Mouse (Mus musculus) embryonic facial prominence, embryonic 11.5 days (tissue): ENCODE measurements around the gene Bmp8b. TPM values are rescaled to one million over a fixed set of nuclear protein-coding genes. Genes with fewer than 3 reads are reported as not detected.

ENCODE experiments used
- ATAC-seq: fragments of 200-750 bp; cut with Nextera tagmentation; replicated peaks from 2 replicates; pipeline ENCODE4 v1.8.0; 2017; ENCODE audit warnings: low read depth; ENCODE audit not compliant: insufficient number of reproducible peaks, low FRiP score, low TSS enrichment
- DNase-seq: peaks from one replicate; pipeline ENCODE4 v3.0.0-alpha.2; 2015; ENCODE audit warnings: low spot score
- H3K27ac ChIP-seq: fragments of 300-500 bp; sonication (generic); replicated peaks from 2 replicates; pipeline ENCODE4 v1.5.1; 2014; ENCODE audit warnings: mild to moderate bottlenecking, low read depth, low read length, control low read depth
- H3K27me3 ChIP-seq: fragments of 300-500 bp; sonication (generic); 2 replicates; pipeline ENCODE4 v1.6.1; 2014; ENCODE audit warnings: mild to moderate bottlenecking, low read length, moderate library complexity, mixed read lengths; ENCODE audit not compliant: control insufficient read depth, insufficient read depth
- H3K36me3 ChIP-seq: fragments of 300-500 bp; sonication (generic); replicated peaks from 2 replicates; pipeline ENCODE4 v1.6.1; 2014; ENCODE audit warnings: low read depth, mild to moderate bottlenecking, low read length, moderate library complexity, mixed read lengths; ENCODE audit not compliant: control insufficient read depth, insufficient read depth
- H3K4me1 ChIP-seq: fragments of 300-500 bp; sonication (generic); 2 replicates; pipeline ENCODE4 v1.6.1; 2014; ENCODE audit warnings: low read length, mixed read lengths; ENCODE audit not compliant: control insufficient read depth, insufficient read depth
- H3K4me2 ChIP-seq: fragments of 300-500 bp; sonication (generic); 2 replicates; pipeline ENCODE4 v1.6.1; 2014; ENCODE audit warnings: low read depth, mild to moderate bottlenecking, control low read depth, low read length, moderate library complexity
- H3K4me3 ChIP-seq: fragments of 300-500 bp; sonication (generic); 2 replicates; pipeline ENCODE4 v1.5.1; 2014; ENCODE audit warnings: low read depth, low read length, control low read depth
- H3K9ac ChIP-seq: fragments of 300-500 bp; sonication (generic); replicated peaks from 2 replicates; pipeline ENCODE4 v1.6.1; 2014; ENCODE audit warnings: mild to moderate bottlenecking, control low read depth, low read length
- H3K9me3 ChIP-seq: fragments of 300-500 bp; sonication (generic); replicated peaks from 2 replicates; pipeline ENCODE4 v1.6.1; 2016; ENCODE audit warnings: mild to moderate bottlenecking, low read length, inconsistent platforms, mixed read lengths; ENCODE audit not compliant: control insufficient read depth
- WGBS: fragments of 180-500 bp; shearing (Covaris S2); extraction: QIAGEN DNeasy Blood & Tissue Kit; methylation state at CpG from one replicate; pipeline ENCODE4 v1.1.7; 2014; 5-methylcytosine and 5-hydroxymethylcytosine counted together
- polyA plus RNA-seq: library from polyadenylated mRNA; unstranded; fragments of >200 nt; fragmentation: Nextera tagmentation; extraction: Ambion mirVana; gene quantifications from 2 replicates; pipeline ENCODE4 v1.2.1, GENCODE M21; 2014

The Bmp8b gene
- polyA plus RNA-seq, result 0.31 and 0.84 TPM in 2 replicates

DNA sequence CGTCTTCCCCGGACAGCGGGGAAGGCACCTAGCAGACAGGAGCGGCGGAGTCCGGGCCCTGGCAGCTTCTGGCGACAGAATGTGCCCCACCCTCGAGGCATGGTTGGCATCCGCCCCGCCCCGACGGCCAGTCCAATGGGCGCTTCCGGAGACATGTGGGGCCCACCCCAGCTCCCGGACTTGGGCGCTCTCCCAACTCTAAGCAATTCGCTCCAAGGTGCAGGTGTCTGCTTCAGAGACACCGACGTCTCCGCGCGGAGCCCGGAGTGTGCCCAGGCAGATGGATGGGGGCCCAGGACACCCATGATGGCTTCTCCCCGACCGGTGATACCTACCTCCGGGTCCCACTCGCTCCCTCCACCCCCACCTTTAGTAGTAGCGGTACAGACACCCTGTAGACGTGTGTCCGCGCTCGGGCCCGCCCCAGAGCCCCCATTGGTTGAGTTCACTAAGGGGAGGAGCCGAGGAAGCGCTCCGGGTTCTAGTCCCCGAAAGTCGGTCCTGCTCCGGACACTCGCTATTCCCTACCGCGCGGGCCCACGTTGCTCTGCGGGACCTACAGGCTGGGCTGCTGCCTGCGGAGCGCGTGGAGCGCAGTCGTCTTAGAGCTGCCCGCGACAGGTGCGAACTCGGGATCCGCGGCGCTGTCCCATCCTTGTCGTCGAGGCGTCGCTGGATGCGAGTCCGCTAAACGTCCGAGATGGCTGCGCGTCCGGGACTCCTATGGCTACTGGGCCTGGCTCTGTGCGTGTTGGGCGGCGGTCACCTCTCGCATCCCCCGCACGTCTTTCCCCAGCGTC lies at the start of gene Bmp8b:
Bmp8b (plus strand) TSS at position 515 of the 800 bp plus-strand sequence.
- Histone ChIP-seq H3K4me1 (no peaks in the 10 kb centered on the region; the same call in 1 of the 2 replicates), H3K27ac (no peak within 1 kb of the TSS), H3K27me3 (peaks cover 24% of the 10 kb centered on the region), H3K9me3 (no peaks in the 10 kb centered on the region), H3K4me2 (peak within 1 kb of the TSS; percentile 36), H3K9ac (no peak within 1 kb of the TSS), H3K36me3 (no peaks in the 10 kb centered on the region), H3K4me3 (peak within 1 kb of the TSS; percentile 25)
- DNase-seq (no peak), ATAC-seq (no peak)
- WGBS, result 4% methylated on average over 75 of the region's 75 CpGs

DNA sequence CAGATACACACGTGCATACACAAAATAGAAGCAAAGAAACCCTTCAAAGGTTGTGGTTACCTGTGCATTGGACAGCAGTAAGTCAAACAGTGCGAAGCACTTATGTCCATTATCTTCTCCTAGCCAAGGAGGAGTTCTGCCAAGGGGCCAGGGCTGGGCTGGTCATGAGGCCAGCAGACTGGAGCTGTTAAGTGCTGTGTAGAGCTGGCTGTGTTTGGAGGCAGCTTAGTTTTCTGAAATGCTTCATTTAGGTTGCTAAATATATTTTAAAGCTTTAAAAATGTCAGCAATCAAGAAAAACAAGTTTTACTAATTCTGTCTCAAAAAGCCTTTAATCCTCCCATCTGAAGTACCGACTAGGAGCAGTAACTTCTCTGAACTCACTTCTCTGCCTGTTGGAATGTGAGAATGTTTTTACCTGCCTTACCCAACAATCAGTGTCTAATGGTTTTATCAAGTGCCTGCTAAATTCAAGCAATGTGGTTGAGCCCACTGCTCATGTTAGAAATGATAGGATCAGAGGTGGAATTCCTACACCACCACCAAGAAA lies 48.3 kb upstream of the Bmp8b start:
- Histone ChIP-seq H3K4me3 (no peak overlapping the region), H3K27me3 (no peaks in the 10 kb centered on the region), H3K27ac (no peak overlapping the region; the same call in 1 of the 2 replicates), H3K36me3 (peaks cover 5% of the 10 kb centered on the region), H3K4me2 (no peak overlapping the region), H3K9me3 (no peaks in the 10 kb centered on the region), H3K9ac (no peak overlapping the region), H3K4me1 (no peaks in the 10 kb centered on the region)
- DNase-seq (peak; percentile 30), ATAC-seq (no peak)
- WGBS, result 77% methylated on average over 3 of the region's 3 CpGs

DNA sequence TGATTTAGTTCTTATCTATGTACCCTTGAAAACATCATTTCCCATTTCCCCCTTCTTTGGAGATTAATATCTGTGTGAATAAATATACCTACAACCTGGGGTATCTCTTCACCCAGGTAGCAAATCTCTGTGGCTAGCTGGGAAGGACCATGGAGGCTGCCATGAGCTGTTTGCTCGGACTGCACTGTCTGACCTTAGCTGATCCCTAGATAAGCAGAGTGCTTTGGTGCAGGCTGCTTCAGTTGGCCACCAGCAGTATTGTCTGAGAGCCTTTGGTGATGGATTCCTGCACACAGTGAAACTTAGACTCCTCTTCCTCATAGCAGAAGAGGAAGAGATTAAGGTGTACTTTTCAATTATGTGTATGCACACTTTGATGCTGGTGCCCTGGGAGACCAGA lies 47.0 kb upstream of the Bmp8b start:
- no peak for DNase-seq
- Histone ChIP-seq H3K4me2 (no peak overlapping the region), H3K27ac (no peak overlapping the region), H3K27me3 (no peaks in the 10 kb centered on the region), H3K4me1 (no peaks in the 10 kb centered on the region), H3K36me3 (peaks cover 5% of the 10 kb centered on the region), H3K9ac (no peak overlapping the region), H3K4me3 (no peak overlapping the region), H3K9me3 (no peaks in the 10 kb centered on the region)
- ATAC-seq, result no peak
- WGBS, result 68% methylated on average over 1 of the region's 1 CpGs

DNA sequence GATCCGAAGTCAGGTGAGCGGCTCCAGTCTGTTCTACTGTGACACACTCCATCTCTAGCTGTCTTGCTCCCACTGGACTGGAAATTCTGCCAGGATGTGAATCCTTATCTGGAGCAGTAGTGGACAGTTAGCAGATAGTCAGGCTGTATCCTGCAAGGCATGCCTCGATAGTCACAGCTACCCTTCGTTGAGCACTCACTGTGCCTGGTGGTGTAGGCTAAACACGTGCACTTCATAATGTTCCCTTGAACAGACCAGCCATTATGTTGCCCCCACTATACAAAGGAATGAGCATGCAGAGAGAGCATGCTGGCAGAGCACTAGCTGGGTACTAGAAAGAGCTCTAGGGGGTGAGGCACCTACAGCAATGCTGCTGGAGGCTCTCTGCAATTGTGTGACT lies 43.2 kb upstream of the Bmp8b start:
- H3K4me2 ChIP-seq, result no peak overlapping the region
- no peaks in the 10 kb centered on the region for H3K4me1 ChIP-seq
- H3K27me3 ChIP-seq, result no peaks in the 10 kb centered on the region
- DNase-seq (no peak), ATAC-seq (0 out of 2 replicates have a peak, but pooled peaks have one; percentile 26)
- WGBS, result 75% methylated on average over 5 of the region's 5 CpGs
- no peaks in the 10 kb centered on the region for H3K9me3 ChIP-seq
- no peak overlapping the region for H3K27ac ChIP-seq
- no peak overlapping the region for H3K4me3 ChIP-seq
- H3K9ac ChIP-seq, result no peak overlapping the region
- no peaks in the 10 kb centered on the region for H3K36me3 ChIP-seq

DNA sequence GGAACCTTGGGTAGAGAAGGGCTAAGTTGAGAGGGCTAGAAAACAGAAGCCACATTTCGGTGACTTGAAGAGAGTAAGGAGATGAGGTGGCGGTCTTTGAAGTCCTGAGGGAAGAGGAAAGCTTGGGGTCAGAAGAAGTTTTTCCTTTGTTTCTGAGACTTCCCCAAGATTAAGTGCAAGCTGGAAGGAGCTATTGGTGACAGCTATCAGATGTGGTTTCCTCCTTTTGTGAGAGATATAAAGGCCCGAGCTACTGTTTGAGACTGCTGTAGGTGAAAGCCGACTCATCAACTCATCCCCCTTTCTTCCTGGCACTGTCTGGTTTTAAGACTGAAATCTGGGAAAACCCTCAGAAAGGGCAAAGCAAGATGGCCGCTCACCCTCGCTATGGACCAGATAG lies 36.3 kb upstream of the Bmp8b start:
- no peak for ATAC-seq
- Histone ChIP-seq H3K36me3 (no peaks in the 10 kb centered on the region), H3K27ac (no peak overlapping the region), H3K9me3 (no peaks in the 10 kb centered on the region), H3K4me2 (no peak overlapping the region), H3K27me3 (no peaks in the 10 kb centered on the region), H3K9ac (no peak overlapping the region), H3K4me3 (no peak overlapping the region), H3K4me1 (no peaks in the 10 kb centered on the region)
- 84% methylated on average over 6 of the region's 6 CpGs for WGBS
- no peak for DNase-seq

DNA sequence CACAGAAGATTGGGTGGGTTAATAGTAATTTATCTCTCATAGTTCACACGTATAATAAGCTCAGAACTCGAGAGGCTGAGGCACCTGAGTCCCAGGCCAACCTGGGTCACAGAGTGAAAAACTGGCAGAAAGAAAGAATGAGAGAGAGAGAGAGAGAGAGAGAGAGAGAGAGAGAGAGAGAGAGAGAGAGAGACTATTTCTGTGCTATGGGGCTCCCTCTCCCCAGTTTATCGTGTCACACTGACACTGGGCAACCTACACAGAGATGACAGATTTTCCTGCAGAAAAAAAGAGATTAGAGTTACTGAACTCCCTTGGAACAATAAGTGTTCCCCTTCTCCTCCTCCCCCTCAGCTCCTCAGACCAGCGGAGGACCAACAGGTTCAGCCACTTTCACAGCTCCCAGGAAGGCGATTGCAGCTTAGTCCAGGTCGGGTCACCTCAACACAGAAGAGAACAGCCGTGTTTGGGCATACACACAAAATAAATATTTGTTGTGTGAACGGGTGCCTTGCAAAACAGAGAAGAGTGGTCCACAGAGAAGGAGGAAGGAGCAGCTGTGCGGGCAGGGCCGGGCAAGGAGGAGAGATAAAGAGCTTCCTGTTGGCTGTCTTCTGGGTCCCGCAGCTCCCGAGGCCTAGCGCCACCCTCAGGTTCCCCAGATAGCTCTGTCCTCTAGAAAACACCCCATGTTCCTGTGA lies 33.5 kb upstream of the Bmp8b start:
- peak; percentile 72; the same call in 1 of the 2 replicates for ATAC-seq
- Histone ChIP-seq H3K36me3 (no peaks in the 10 kb centered on the region), H3K9ac (0 out of 2 replicates have a peak overlapping the region, but pooled peaks have one; percentile 10), H3K9me3 (no peaks in the 10 kb centered on the region), H3K4me2 (no peak overlapping the region), H3K27ac (no peak overlapping the region), H3K4me3 (no peak overlapping the region), H3K4me1 (no peaks in the 10 kb centered on the region), H3K27me3 (no peaks in the 10 kb centered on the region)
- WGBS, result 11% methylated on average over 13 of the region's 13 CpGs
- peak; percentile 45 for DNase-seq

DNA sequence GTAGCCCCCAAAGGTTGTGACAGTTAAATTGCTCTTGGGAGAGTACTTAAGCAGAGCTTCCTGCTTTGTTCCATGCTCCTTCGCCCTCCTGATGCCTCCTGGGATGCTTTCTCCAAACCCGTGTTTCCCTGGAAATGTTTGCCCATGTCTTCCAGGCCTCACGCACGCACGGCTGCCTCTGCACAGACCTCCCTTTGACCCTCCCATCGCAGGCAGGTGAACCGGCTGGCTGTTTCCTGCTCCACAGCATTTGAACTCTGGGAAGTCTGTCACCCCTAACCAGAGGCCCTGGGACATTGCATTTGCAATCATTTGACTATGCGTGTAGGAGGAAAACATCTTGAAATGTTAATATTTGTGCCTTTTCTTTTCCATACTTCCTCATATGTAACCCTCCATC lies 28.0 kb upstream of the Bmp8b start:
- no peak overlapping the region for H3K27ac ChIP-seq
- 62% methylated on average over 8 of the region's 8 CpGs for WGBS
- ATAC-seq, result no peak

DNA sequence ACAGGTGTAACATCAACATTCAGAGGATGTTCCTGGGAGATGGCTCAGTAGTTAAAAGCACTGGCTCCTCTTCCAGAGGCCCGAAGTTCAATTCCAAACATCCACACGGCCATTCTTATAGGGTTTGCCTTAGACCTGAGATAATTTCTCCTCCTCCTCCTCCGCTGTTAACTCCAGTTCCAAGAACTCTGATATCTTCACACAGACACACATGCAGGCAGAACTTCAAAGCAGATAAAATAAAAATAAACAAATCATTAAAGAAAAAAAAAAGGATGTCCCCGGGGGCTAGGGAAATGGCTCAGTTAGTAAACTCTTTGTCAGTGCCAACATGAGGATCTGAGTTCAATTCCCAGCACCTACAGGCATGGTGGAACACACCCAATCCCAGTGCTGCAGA lies 26.7 kb upstream of the Bmp8b start:
- ATAC-seq (no peak), DNase-seq (no peak)
- 79% methylated on average over 4 of the region's 4 CpGs for WGBS
- Histone ChIP-seq H3K4me2 (no peak overlapping the region), H3K4me1 (no peaks in the 10 kb centered on the region), H3K9me3 (no peaks in the 10 kb centered on the region), H3K27me3 (no peaks in the 10 kb centered on the region), H3K36me3 (no peaks in the 10 kb centered on the region), H3K27ac (no peak overlapping the region), H3K9ac (no peak overlapping the region), H3K4me3 (no peak overlapping the region)

More for the DNA sequence above, 28.0 kb upstream of the Bmp8b start:
- Histone ChIP-seq H3K9ac (no peak overlapping the region), H3K4me1 (no peaks in the 10 kb centered on the region), H3K9me3 (no peaks in the 10 kb centered on the region), H3K4me3 (no peak overlapping the region), H3K36me3 (no peaks in the 10 kb centered on the region), H3K4me2 (no peak overlapping the region), H3K27me3 (no peaks in the 10 kb centered on the region)
- DNase-seq, result no peak
